Mouse (Mus musculus) erythroblast, embryonic 14.5 days (primary cell): Measurements from ENCODE around the gene Dedd2.

ENCODE experiments used
- GATA1 ChIP-seq: IDR thresholded peaks from 2 replicates; pipeline ENCODE4 v1.6.1; 2012; ENCODE audit warnings: low read length, inconsistent platforms, mixed read lengths
- TAL1 ChIP-seq: IDR thresholded peaks from 3 replicates; pipeline ENCODE4 v1.6.1; 2012; ENCODE audit warnings: low read length, inconsistent platforms, mixed read lengths

DNA sequence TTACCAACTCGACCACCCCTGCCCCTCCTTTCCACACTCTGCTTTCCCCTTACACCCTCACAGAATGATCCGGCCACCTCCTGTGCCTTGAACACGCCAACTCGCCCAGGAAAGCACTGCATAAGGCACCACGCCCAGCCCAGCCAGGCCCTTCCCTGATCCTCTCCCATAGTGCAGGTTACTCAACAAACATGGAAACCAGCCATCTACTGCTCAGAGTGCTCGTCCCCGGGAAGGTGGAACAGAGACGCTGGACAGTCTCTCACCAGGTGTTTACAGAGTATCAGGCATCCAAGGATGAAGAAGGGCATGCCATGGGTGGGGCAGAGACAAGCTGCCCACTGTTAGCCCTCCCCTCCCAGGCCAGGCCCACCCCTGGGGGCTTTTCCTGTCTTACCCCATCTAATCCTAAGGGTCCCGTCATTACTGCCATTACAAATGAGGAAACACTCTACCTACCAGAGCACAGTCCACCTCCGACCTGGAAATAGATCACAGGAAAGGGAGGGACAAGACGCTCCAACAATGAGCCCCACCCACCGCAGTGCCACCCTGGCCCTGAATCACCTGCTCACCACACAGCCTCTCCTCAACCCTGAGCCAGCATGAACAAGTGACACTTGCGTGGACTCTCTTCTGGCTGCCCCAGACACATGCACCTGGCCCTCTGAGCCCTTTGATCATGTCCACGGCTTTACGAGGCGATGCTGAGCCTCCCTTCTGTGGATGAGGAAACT, 14.2 kb downstream of the Dedd2 start:
- TF ChIP-seq GATA1 (no peak), TAL1 (no peak)
